Comparison of ENCODE assay signal across 20 mouse cellular contexts in the genomic region with DNA sequence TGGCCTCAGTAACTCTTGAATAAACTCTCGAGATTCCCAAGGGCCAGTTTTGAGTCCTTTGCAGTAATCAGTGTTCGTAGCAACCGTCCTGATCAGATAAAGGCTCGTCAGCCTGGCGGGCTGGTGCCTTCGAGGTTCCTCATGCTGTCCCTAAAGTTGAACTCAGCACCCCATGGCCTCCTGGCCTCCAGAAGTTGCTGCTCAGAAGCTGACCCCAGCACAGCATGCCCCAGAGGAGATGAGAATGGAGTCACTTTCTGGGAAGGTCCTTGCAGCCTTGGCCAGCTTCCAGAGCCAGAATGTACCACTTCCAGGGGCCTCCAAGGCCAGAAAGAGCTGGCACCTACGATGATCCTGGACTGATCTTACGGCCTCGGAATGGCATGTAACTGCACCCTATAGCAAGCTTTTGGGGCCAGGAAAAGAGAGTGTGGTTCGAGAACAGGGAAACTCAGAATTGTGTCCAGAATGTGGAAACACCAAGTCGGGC. TPM values are rescaled to one million over a fixed set of nuclear protein-coding genes. Genes with fewer than 3 reads are reported as not detected.
DNase-seq lines count a peak whose midpoint lies in the region; ATAC-seq lines count a peak whose summit lies in the region.
"Had no signal": no experiment of that assay in that cellular context is flagged by ENCODE, and none has a peak within 500 bp of the region (broad histone marks: within the 10 kb centered on the region; RNA-seq: fewer than 3 reads in every experiment).

No protein-coding gene starts in this region.

- peaks cover 6% of the 10 kb centered on the region; the same call in 1 of the 2 replicates for H3K4me1 ChIP-seq in intestine, embryonic 15.5 days (replicated peaks)

- no peak overlapping the region for H3K9ac ChIP-seq in intestine, embryonic 15.5 days
- H3K9ac ChIP-seq: forebrain, postnatal 0 days; hindbrain, embryonic 12.5 days; limb, embryonic 15.5 days; neural tube, embryonic 13.5 days had no signal

- H3K4me2 ChIP-seq in intestine, embryonic 15.5 days (replicated peaks) = no peak overlapping the region
- H3K4me2 ChIP-seq: hindbrain, embryonic 12.5 days; limb, embryonic 15.5 days; neural tube, embryonic 13.5 days had no signal

- no peak overlapping the region for H3K27ac ChIP-seq in intestine, embryonic 15.5 days
- H3K27ac ChIP-seq: hindbrain, embryonic 12.5 days; limb, embryonic 15.5 days; midbrain, embryonic 10.5 days; neural tube, embryonic 13.5 days had no signal

- peak; percentile 5 for DNase-seq in gastrocnemius, postnatal 25 days
- no peak for DNase-seq in gastrocnemius, postnatal 36 days
- DNase-seq in heart, postnatal 4 days = peak; percentile 44
- no peak for DNase-seq in heart, postnatal 36 days
- peak; percentile 70 for DNase-seq in adrenal gland, postnatal 10 days
- DNase-seq in adrenal gland, postnatal 36 days = peak; percentile 54 to 67
- DNase-seq: cerebellum, adult 8-10 months; forebrain, postnatal 0 days; kidney, postnatal 4 days; lung, postnatal 4 days; retina, postnatal 1 day; thymus, adult 2 months had no signal

- WGBS in intestine, embryonic 15.5 days = 68% methylated on average over 11 of the region's 11 CpGs

- H3K27me3 ChIP-seq in intestine, embryonic 15.5 days (replicated peaks) = no peaks in the 10 kb centered on the region
- H3K27me3 ChIP-seq: hindbrain, embryonic 12.5 days; limb, embryonic 15.5 days had no signal

- no peaks in the 10 kb centered on the region for H3K9me3 ChIP-seq in intestine, embryonic 15.5 days
- H3K9me3 ChIP-seq: hindbrain, embryonic 12.5 days; limb, embryonic 15.5 days; midbrain, embryonic 10.5 days; neural tube, embryonic 13.5 days had no signal

- ATAC-seq in intestine, embryonic 15.5 days = no peak
- ATAC-seq: activated CD4-positive, CD25-positive, alpha-beta regulatory T cell, adult 4 months; forebrain, postnatal 0 days; inflammation-experienced regulatory T-cells, adult 6 months; Patski had no signal

- no peak overlapping the region for H3K4me3 ChIP-seq in intestine, embryonic 15.5 days (replicated peaks)
- H3K4me3 ChIP-seq: hindbrain, embryonic 12.5 days; limb, embryonic 15.5 days; midbrain, embryonic 10.5 days; neural tube, embryonic 13.5 days had no signal

- intact Hi-C loops in gastrocnemius, postnatal 36 days (cut with DNase I) = no loop called here
- intact Hi-C loops in heart, postnatal 36 days (cut with DNase I) = no loop called here

- no peaks in the 10 kb centered on the region for H3K36me3 ChIP-seq in intestine, embryonic 15.5 days
- H3K36me3 ChIP-seq: hindbrain, embryonic 12.5 days; limb, embryonic 15.5 days; midbrain, embryonic 10.5 days; neural tube, embryonic 13.5 days had no signal

RNA-seq across cellular contexts. Expression of gene Abcc9, which starts 1.4 kb away (rescaled TPM):
- total RNA-seq in gastrocnemius, postnatal 25 days (2021) = 100 to 1,000 TPM; 110 to 129 TPM
- 100 to 1,000 TPM; 124 to 126 TPM for total RNA-seq in gastrocnemius, postnatal 36 days (2021)
- total RNA-seq in heart, postnatal 4 days (2021) = 100 to 1,000 TPM; 180 to 189 TPM
- total RNA-seq in heart, postnatal 36 days (2021) = 100 to 1,000 TPM; 238 to 242 TPM
- 10 to 100 TPM; 36.0 to 43.2 TPM for total RNA-seq in adrenal gland, postnatal 10 days (2021)
- total RNA-seq in adrenal gland, postnatal 36 days (2021) = 10 to 100 TPM; 19.5 to 20.5 TPM
- polyA plus RNA-seq in intestine, embryonic 15.5 days (2015; fragmentation: Nextera tagmentation; extraction: Ambion mirVana) = 9.6 and 10.0 TPM in 2 replicates
- polyA plus RNA-seq: activated CD4-positive, CD25-positive, alpha-beta regulatory T cell, adult 4 months; Patski had no signal

RNA-seq across cellular contexts. Expression of gene Cmas, which starts 53.0 kb away (rescaled TPM):
- 10 to 100 TPM; 25.8 to 29.9 TPM for total RNA-seq in gastrocnemius, postnatal 25 days (2021)
- 10 to 100 TPM; 26.9 to 27.2 TPM for total RNA-seq in gastrocnemius, postnatal 36 days (2021)
- 10 to 100 TPM; 43.4 to 48.5 TPM for total RNA-seq in heart, postnatal 4 days (2021)
- total RNA-seq in heart, postnatal 36 days (2021) = 10 to 100 TPM; 31.9 to 36.0 TPM
- total RNA-seq in adrenal gland, postnatal 10 days (2021) = 10 to 100 TPM; 33.8 to 37.4 TPM
- total RNA-seq in adrenal gland, postnatal 36 days (2021) = 10 to 100 TPM; 28.9 to 33.3 TPM
- polyA plus RNA-seq in intestine, embryonic 15.5 days (2015; fragmentation: Nextera tagmentation; extraction: Ambion mirVana) = 135 and 141 TPM in 2 replicates

Comparison
In these comparisons a context has a peak if more than half of its experiments do, and no peak if none do; other contexts are left out.
1. DNase-seq: peak in gastrocnemius, postnatal 25 days (single experiment), heart, postnatal 4 days (single experiment), adrenal gland, postnatal 10 days (single experiment) and adrenal gland, postnatal 36 days (2 of 2); none in gastrocnemius, postnatal 36 days (0 of 2) and heart, postnatal 36 days (0 of 2).